Mouse (Mus musculus) effector memory CD4-positive, alpha-beta T cell, adult 5 months (primary cell): ENCODE measurements around the gene Ferd3l. TPM values are rescaled to one million over a fixed set of nuclear protein-coding genes. Genes with fewer than 3 reads are reported as not detected.

ENCODE experiments used
- polyA plus RNA-seq: library from polyadenylated mRNA; unstranded; fragments of 100-300 nt; shearing (Covaris generic); gene quantifications from one replicate; pipeline ENCODE4 v1.2.1, GENCODE M21; 2017

Ferd3l gene
- polyA plus RNA-seq, result not detected

DNA sequence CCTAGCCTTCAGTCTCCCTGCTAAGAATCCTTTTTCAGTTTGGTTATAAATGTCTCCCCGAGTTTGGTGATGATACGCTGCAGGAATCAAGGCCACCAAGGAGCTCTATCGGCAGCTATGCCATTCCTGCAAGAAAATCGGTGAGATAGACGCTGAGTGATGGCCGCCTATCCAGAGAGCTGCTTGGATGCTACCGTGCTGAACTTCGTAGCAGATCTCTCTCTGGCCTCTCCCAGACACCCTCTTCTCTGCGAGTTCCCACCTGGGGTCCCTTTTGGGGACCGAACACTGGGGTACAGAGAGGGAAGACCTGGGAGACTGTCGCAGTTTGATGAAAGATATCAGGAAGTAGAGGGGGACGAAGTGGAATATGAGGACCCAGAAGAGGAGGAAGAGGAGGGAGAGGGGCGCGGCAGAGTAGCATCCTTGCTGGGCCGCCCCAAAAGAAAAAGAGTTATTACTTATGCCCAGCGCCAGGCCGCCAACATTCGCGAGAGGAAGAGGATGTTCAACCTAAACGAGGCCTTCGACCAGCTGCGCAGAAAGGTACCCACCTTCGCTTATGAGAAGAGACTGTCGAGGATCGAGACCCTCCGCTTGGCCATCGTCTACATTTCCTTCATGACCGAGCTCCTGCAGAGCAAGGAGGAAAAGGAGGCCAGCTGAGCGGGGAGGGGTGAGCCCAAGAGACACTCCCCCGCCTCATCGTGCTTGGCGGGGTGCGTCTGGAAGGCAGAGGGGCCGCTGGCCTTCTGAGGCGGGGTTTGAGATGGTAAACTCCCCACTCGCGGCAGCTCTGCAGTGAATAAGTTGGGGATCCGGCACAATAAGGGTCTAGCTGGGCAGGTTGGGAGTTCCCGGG, at the start of gene Ferd3l:
Gene Ferd3l, plus strand, starts transcription at position 95 of the 862 bp plus-strand sequence.

DNA sequence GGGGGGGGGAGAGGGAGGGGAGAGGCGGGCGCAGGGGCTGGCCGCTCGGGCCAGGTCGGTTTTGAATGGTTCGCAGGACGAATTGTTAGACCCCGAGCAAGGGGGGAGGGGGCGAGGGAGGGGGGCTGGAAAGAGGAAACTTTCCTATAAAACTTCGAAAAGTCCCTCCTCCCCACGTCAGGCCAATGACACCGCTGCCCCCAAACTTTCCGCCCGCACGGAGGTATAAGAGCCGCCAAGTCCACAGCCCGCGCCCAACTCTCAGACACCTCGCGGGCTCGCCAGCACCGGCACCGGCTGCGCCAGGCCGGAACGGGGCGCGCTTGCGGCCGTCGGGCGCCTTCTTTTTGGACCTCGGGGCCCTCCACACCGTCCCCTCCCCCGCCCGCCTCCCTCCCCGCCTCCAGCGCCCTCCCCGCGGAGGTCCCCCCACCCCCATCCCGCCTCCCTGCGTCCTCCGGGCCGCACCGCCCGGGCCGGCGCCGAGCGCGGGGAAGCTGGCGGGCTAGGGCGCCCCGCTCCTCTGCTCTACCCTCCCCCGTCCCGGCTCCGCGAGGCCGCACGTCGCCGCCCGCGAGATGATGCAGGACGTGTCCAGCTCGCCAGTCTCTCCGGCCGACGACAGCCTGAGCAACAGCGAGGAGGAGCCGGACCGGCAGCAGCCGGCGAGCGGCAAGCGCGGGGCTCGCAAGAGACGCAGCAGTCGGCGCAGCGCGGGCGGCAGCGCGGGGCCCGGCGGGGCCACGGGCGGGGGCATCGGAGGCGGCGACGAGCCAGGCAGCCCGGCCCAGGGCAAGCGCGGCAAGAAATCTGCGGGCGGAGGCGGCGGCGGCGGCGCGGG, 29.4 kb downstream of the Ferd3l start, which contains the start of gene Twist1:
Gene Twist1, plus strand, starts transcription at position 272 of the 841 bp plus-strand sequence.

Other genes starting within 250 kb of the Ferd3l start
- not detected for gene Twist1, start 29.2 kb downstream of the Ferd3l start, polyA plus RNA-seq